Mouse (Mus musculus) limb, embryonic 15.5 days (tissue): ENCODE measurements at regions not wholly inside any gene's neighbourhood (a gene's known extent, or its start where the extent isn't known, plus 50 kb on each side); places are given as distances from the start of the nearest gene placed in this dataset.

ENCODE experiments used
- ATAC-seq: fragments of 200-750 bp; cut with Nextera tagmentation; 2 replicates; pipeline ENCODE4 v1.8.0; 2017; ENCODE audit warnings: low read depth, moderate TSS enrichment; ENCODE audit not compliant: insufficient number of reproducible peaks, low FRiP score, low TSS enrichment
- H3K27ac ChIP-seq: fragments of 300-500 bp; sonication (generic); 2 replicates; pipeline ENCODE4 v1.5.1; 2015; ENCODE audit warnings: moderate library complexity, mild to moderate bottlenecking, inconsistent platforms
- H3K27me3 ChIP-seq: fragments of 300-500 bp; sonication (generic); 2 replicates; pipeline ENCODE4 v1.6.1; 2015; ENCODE audit warnings: inconsistent platforms
- H3K36me3 ChIP-seq: fragments of 300-500 bp; sonication (generic); 2 replicates; pipeline ENCODE4 v1.6.1; 2015; ENCODE audit warnings: inconsistent platforms
- H3K4me1 ChIP-seq: fragments of 300-500 bp; sonication (generic); 2 replicates; pipeline ENCODE4 v1.6.1; 2015; ENCODE audit warnings: inconsistent platforms
- H3K4me2 ChIP-seq: fragments of 300-500 bp; sonication (generic); 2 replicates; pipeline ENCODE4 v1.6.1; 2015; ENCODE audit warnings: mild to moderate bottlenecking, inconsistent platforms
- H3K4me3 ChIP-seq: fragments of 300-500 bp; sonication (generic); 2 replicates; pipeline ENCODE4 v1.5.1; 2015; ENCODE audit warnings: mild to moderate bottlenecking, inconsistent platforms
- H3K9ac ChIP-seq: fragments of 300-500 bp; sonication (generic); 2 replicates; pipeline ENCODE4 v1.6.1; 2015; ENCODE audit warnings: inconsistent platforms
- H3K9me3 ChIP-seq: fragments of 300-500 bp; sonication (generic); 2 replicates; pipeline ENCODE4 v1.6.1; 2016; ENCODE audit warnings: inconsistent platforms
- WGBS: fragments of 180-500 bp; shearing (Covaris S2); methylation state at CpG from one replicate; pipeline ENCODE4 v1.1.7; 2015; 5-methylcytosine and 5-hydroxymethylcytosine counted together

GRCm38 (mm10) chr4:124265527-124265926, 345.1 kb downstream of the 3100002H09Rik start:
- no peak for ATAC-seq
- 80% methylated on average over 15 of the region's 15 CpGs for WGBS
- no peaks in the 10 kb centered on the region for H3K9me3 ChIP-seq
- no peaks in the 10 kb centered on the region for H3K27me3 ChIP-seq
- no peaks in the 10 kb centered on the region for H3K36me3 ChIP-seq
- no peak overlapping the region for H3K4me3 ChIP-seq
- no peak overlapping the region for H3K4me2 ChIP-seq
- no peak overlapping the region for H3K9ac ChIP-seq
- H3K4me1 ChIP-seq, result peaks cover 3% of the 10 kb centered on the region; the same call in 1 of the 2 replicates
- H3K27ac ChIP-seq, result no peak overlapping the region

GRCm38 (mm10) chr4:124257006-124257405, 339.2 kb upstream of the 4930535I16Rik start:
- no peak overlapping the region for H3K9ac ChIP-seq
- H3K4me1 ChIP-seq, result peaks cover 6% of the 10 kb centered on the region; the same call in 1 of the 2 replicates
- ATAC-seq, result no peak

GRCm38 (mm10) chr4:124256515-124256914, 338.7 kb upstream of the 4930535I16Rik start:
- no peak overlapping the region for H3K4me2 ChIP-seq
- no peak overlapping the region for H3K27ac ChIP-seq
- 71% methylated on average over 7 of the region's 7 CpGs for WGBS
- H3K9me3 ChIP-seq, result no peaks in the 10 kb centered on the region
- H3K4me1 ChIP-seq, result peaks cover 6% of the 10 kb centered on the region; the same call in 1 of the 2 replicates
- H3K27me3 ChIP-seq, result peaks cover 8% of the 10 kb centered on the region
- ATAC-seq, result no peak
- H3K36me3 ChIP-seq, result no peaks in the 10 kb centered on the region
- no peak overlapping the region for H3K9ac ChIP-seq
- no peak overlapping the region for H3K4me3 ChIP-seq

More at GRCm38 (mm10) chr4:124257006-124257405, 339.2 kb upstream of the 4930535I16Rik start:
- no peak overlapping the region for H3K4me2 ChIP-seq
- H3K4me3 ChIP-seq, result no peak overlapping the region
- no peaks in the 10 kb centered on the region for H3K36me3 ChIP-seq
- no peak overlapping the region for H3K27ac ChIP-seq
- WGBS, result 23% methylated on average over 9 of the region's 9 CpGs
- peaks cover 8% of the 10 kb centered on the region for H3K27me3 ChIP-seq
- H3K9me3 ChIP-seq, result no peaks in the 10 kb centered on the region

GRCm38 (mm10) chr4:124255183-124255543, 337.3 kb upstream of the 4930535I16Rik start:
- WGBS, result 53% methylated on average over 7 of the region's 7 CpGs

GRCm38 (mm10) chr4:124254446-124255182, 336.8 kb upstream of the 4930535I16Rik start:
- H3K4me1 ChIP-seq, result peaks cover 6% of the 10 kb centered on the region; the same call in 1 of the 2 replicates
- H3K36me3 ChIP-seq, result no peaks in the 10 kb centered on the region
- no peak overlapping the region for H3K4me3 ChIP-seq
- ATAC-seq, result no peak
- H3K9me3 ChIP-seq, result no peaks in the 10 kb centered on the region
- no peak overlapping the region for H3K27ac ChIP-seq
- H3K4me2 ChIP-seq, result no peak overlapping the region
- H3K27me3 ChIP-seq, result peaks cover 8% of the 10 kb centered on the region
- no peak overlapping the region for H3K9ac ChIP-seq
- 35% methylated on average over 22 of the region's 22 CpGs for WGBS

More at GRCm38 (mm10) chr4:124255183-124255543, 337.3 kb upstream of the 4930535I16Rik start:
- no peaks in the 10 kb centered on the region for H3K36me3 ChIP-seq
- H3K27ac ChIP-seq, result no peak overlapping the region
- H3K4me2 ChIP-seq, result no peak overlapping the region
- peaks cover 8% of the 10 kb centered on the region for H3K27me3 ChIP-seq
- peaks cover 6% of the 10 kb centered on the region; the same call in 1 of the 2 replicates for H3K4me1 ChIP-seq
- H3K4me3 ChIP-seq, result no peak overlapping the region
- H3K9ac ChIP-seq, result no peak overlapping the region
- ATAC-seq, result no peak
- no peaks in the 10 kb centered on the region for H3K9me3 ChIP-seq

GRCm38 (mm10) chr4:124241600-124241999, 323.8 kb upstream of the 4930535I16Rik start:
- no peak overlapping the region for H3K27ac ChIP-seq
- H3K4me1 ChIP-seq, result peaks cover 15% of the 10 kb centered on the region; the same call in 1 of the 2 replicates
- 0 out of 2 replicates have a peak, but pooled peaks cover 6% of the 10 kb centered on the region for H3K27me3 ChIP-seq
- no peaks in the 10 kb centered on the region for H3K36me3 ChIP-seq
- ATAC-seq, result no peak
- no peak overlapping the region for H3K4me2 ChIP-seq
- no peaks in the 10 kb centered on the region for H3K9me3 ChIP-seq
- H3K9ac ChIP-seq, result no peak overlapping the region
- H3K4me3 ChIP-seq, result no peak overlapping the region
- WGBS, result 33% methylated on average over 13 of the region's 13 CpGs

- H3K27ac ChIP-seq, result no peak overlapping the region
- no peak overlapping the region for H3K4me3 ChIP-seq
- H3K4me1 ChIP-seq, result 0 out of 2 replicates have a peak, but pooled peaks cover 8% of the 10 kb centered on the region
- no peaks in the 10 kb centered on the region for H3K9me3 ChIP-seq
- no peaks in the 10 kb centered on the region for H3K36me3 ChIP-seq
- H3K27me3 ChIP-seq, result 0 out of 2 replicates have a peak, but pooled peaks cover 14% of the 10 kb centered on the region
- WGBS, result 39% methylated on average over 16 of the region's 16 CpGs
- ATAC-seq, result no peak
- H3K9ac ChIP-seq, result no peak overlapping the region
- no peak overlapping the region for H3K4me2 ChIP-seq
Observed at GRCm38 (mm10) chr4:124236476-124236875, 318.7 kb upstream of the 4930535I16Rik start.

- no peak for ATAC-seq
- Histone ChIP-seq H3K9me3 (no peaks in the 10 kb centered on the region), H3K36me3 (no peaks in the 10 kb centered on the region), H3K4me1 (peaks cover 13% of the 10 kb centered on the region), H3K27me3 (peaks cover 21% of the 10 kb centered on the region; the same call in 1 of the 2 replicates), H3K4me3 (no peak overlapping the region), H3K9ac (no peak overlapping the region), H3K27ac (no peak overlapping the region), H3K4me2 (no peak overlapping the region)
- WGBS, result 11% methylated on average over 17 of the region's 17 CpGs
Observed at GRCm38 (mm10) chr4:124228537-124228936, 310.7 kb upstream of the 4930535I16Rik start.

- no peaks in the 10 kb centered on the region for H3K9me3 ChIP-seq
- H3K4me2 ChIP-seq, result no peak overlapping the region
- no peaks in the 10 kb centered on the region for H3K36me3 ChIP-seq
- H3K4me3 ChIP-seq, result no peak overlapping the region
- 48% methylated on average over 15 of the region's 15 CpGs for WGBS
- H3K4me1 ChIP-seq, result peaks cover 16% of the 10 kb centered on the region
- no peak overlapping the region for H3K27ac ChIP-seq
- ATAC-seq, result no peak
- no peak overlapping the region for H3K9ac ChIP-seq
- peaks cover 41% of the 10 kb centered on the region for H3K27me3 ChIP-seq
Observed at GRCm38 (mm10) chr4:124223646-124224500, 306.1 kb upstream of the 4930535I16Rik start.

GRCm38 (mm10) chr4:124221736-124222135, 303.9 kb upstream of the 4930535I16Rik start:
- Histone ChIP-seq H3K4me3 (no peak overlapping the region), H3K27me3 (peaks cover 35% of the 10 kb centered on the region), H3K4me1 (peaks cover 21% of the 10 kb centered on the region), H3K9ac (no peak overlapping the region), H3K36me3 (no peaks in the 10 kb centered on the region), H3K4me2 (no peak overlapping the region), H3K27ac (no peak overlapping the region), H3K9me3 (no peaks in the 10 kb centered on the region)
- WGBS, result 79% methylated on average over 4 of the region's 4 CpGs
- no peak for ATAC-seq

- Histone ChIP-seq H3K27me3 (peaks cover 15% of the 10 kb centered on the region; the same call in 1 of the 2 replicates), H3K9ac (no peak overlapping the region), H3K4me3 (no peak overlapping the region), H3K36me3 (no peaks in the 10 kb centered on the region), H3K4me1 (peaks cover 10% of the 10 kb centered on the region), H3K27ac (no peak overlapping the region), H3K9me3 (no peaks in the 10 kb centered on the region), H3K4me2 (no peak overlapping the region)
- WGBS, result 12% methylated on average over 10 of the region's 10 CpGs
- no peak for ATAC-seq
Observed at GRCm38 (mm10) chr4:124217206-124217605, 299.4 kb upstream of the 4930535I16Rik start.

GRCm38 (mm10) chr4:124216351-124216750, 298.5 kb upstream of the 4930535I16Rik start:
- no peak for ATAC-seq
- H3K4me1 ChIP-seq, result peaks cover 10% of the 10 kb centered on the region
- peaks cover 11% of the 10 kb centered on the region; the same call in 1 of the 2 replicates for H3K27me3 ChIP-seq
- no peaks in the 10 kb centered on the region for H3K36me3 ChIP-seq
- no peak overlapping the region for H3K4me3 ChIP-seq
- H3K27ac ChIP-seq, result no peak overlapping the region
- no peak overlapping the region for H3K9ac ChIP-seq
- H3K4me2 ChIP-seq, result no peak overlapping the region
- no peaks in the 10 kb centered on the region for H3K9me3 ChIP-seq
- WGBS, result 49% methylated on average over 5 of the region's 5 CpGs
